Mouse (Mus musculus): ENCODE results near the gene Podn. TPM values are rescaled to one million over a fixed set of nuclear protein-coding genes. Genes with fewer than 3 reads are reported as not detected.

The Podn gene
- polyA plus RNA-seq, 1 experiment from 2014 or later: 0.27 TPM

DNA sequence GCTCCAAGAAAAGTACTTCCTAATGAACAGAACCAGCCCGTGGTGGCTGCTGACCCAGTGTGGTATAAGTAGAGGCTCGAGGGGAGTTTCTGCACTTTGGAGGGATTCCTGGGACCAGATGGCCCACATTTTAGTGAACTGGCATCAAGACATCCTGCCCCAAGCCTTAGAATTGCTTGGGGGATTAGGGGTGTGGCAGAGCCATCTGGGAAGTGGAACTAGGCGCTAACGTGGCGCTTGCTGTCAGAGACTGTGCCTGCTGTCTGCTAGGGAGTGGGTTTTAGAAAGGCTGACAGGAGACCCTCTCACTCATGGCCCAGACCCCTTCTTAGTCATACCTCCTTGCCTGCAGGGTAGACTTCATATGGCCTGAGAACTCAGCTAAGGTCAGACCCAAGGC, 110.4 kb downstream of the Podn start:
- Histone ChIP-seq H3K27ac (no peak overlapping the region), H3K4me2 (no peak overlapping the region), H3K27me3 (peaks cover 7% of the 10 kb centered on the region; the same call in 1 of the 2 replicates), H3K36me3 (replicated peaks) (no peaks in the 10 kb centered on the region), H3K9ac (no peak overlapping the region), H3K4me3 (replicated peaks) (no peak overlapping the region), H3K4me1 (no peaks in the 10 kb centered on the region), H3K9me3 (no peaks in the 10 kb centered on the region)
- WGBS: 85% methylated on average over 5 of the region's 5 CpGs
- no peak for ATAC-seq (ENCODE audit: low FRiP score)

DNA sequence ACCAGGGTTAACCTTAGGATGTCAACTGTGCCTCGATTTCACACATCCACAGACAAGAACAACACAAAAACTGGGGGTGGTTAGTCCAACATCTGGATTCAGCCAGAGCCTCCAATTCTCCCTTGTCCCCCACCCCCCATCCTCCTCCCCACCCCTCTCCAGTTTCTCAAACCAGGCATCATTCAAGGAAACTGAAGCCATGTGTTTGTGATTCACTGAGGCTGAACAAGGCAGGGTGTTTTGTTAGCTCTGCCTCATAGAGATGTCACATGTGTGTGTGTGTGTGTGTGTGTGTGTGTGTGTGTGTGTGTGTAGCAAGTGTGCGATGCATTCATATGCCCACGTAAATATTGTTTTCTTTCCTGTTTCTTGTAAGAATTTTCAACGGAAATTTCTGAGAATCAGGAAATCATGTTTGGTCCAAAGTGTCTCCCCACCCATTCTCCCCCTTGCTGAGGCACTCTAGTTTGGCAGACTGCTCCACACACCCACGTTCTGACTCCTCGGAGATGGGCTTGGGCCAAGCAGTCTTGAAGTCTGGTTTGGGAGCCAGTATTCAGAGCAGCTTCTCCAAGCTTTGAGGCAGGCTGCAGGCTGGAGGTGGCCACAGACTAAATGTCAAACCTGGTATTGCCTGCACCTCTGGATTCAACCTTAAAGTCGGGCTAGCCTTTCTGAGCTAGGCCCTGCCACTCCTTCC, 111.8 kb downstream of the Podn start:
- Histone ChIP-seq H3K4me1 (no peaks in the 10 kb centered on the region), H3K4me2 (no peak overlapping the region), H3K27me3 (no peaks in the 10 kb centered on the region), H3K36me3 (replicated peaks) (no peaks in the 10 kb centered on the region), H3K9ac (no peak overlapping the region), H3K27ac (no peak overlapping the region), H3K9me3 (no peaks in the 10 kb centered on the region), H3K4me3 (replicated peaks) (no peak overlapping the region)
- 84% methylated on average over 7 of the region's 7 CpGs for WGBS
- ATAC-seq (ENCODE audit: low FRiP score): no peak

DNA sequence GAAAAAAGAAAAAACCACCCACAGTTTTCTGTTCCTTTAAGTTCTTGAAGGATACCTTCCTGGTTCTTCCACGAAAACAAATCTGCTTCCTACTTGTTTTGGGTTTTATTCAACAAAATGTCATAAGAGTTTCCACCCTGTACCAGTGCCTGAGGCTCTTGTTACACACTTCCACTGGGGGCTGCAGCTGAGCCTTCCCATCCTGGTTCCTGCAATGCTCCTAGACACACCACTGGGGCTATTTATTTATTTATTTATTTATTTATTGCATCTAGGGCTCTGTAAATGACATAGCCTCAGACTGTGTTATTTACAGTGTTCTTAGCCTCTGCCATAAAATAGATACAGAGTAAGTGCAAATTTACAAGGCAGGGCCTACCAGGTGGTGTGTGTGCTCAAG, 112.5 kb downstream of the Podn start:
- Histone ChIP-seq H3K4me1 (no peaks in the 10 kb centered on the region), H3K9ac (no peak overlapping the region), H3K36me3 (replicated peaks) (no peaks in the 10 kb centered on the region), H3K4me2 (no peak overlapping the region), H3K9me3 (no peaks in the 10 kb centered on the region), H3K27me3 (no peaks in the 10 kb centered on the region), H3K27ac (no peak overlapping the region), H3K4me3 (replicated peaks) (no peak overlapping the region)
- no peak for ATAC-seq (ENCODE audit: low FRiP score)
- WGBS: 87% methylated on average over 1 of the region's 1 CpGs

DNA sequence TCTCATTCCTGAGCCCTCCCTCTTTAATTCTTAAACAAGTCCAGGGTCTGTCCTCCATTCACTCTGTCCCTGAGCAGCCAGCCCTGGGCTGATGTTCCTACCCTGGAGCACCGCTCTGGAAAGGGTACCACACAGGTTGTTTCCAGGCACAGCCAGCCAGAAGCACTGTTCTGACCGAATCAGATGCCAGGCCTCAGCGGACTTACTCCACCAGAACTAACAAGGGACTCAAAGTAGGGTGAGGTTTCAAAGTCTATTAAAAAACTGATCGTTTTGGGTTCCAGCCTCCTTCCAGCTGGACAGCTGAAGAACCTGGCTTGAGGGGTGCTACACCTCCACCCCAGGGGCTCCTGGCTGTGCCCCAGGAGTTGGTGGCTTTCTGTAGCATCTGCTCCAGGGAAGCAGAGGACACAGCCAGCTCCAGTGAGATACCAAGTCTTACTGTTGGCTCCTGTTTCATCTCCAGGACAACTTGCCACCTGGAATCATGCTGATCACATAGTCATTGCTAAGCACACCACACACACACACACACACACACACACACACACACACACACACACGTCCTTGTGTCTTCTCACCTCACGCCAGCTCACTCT, 116.1 kb downstream of the Podn start:
- no peak overlapping the region for H3K27ac ChIP-seq
- 74% methylated on average over 6 of the region's 6 CpGs for WGBS

DNA sequence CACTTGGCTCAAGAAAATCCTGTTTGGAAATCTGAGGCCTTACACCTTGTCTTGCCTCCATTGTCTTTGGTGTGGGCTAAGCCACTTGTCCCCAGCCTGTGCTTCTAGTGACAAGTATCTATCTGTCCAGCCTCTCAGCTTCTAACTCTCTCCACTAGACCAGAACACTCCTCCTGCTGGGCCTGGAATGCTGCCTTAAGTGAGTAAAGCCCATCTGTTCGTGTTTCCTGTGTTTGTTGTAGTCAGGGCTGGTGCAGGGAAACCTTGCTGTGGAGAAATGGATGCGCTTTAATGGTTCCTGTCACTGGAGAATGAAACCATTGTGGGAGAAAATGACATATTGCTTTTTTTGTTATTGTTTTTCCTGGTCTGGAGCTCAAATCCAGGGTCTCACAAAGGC, 116.7 kb downstream of the Podn start:
- H3K27me3 ChIP-seq: no peaks in the 10 kb centered on the region
- H3K4me1 ChIP-seq: no peaks in the 10 kb centered on the region
- no peak overlapping the region for H3K4me3 ChIP-seq (replicated peaks)
- H3K36me3 ChIP-seq (replicated peaks): no peaks in the 10 kb centered on the region
- H3K27ac ChIP-seq: no peak overlapping the region
- no peak overlapping the region for H3K4me2 ChIP-seq
- H3K9me3 ChIP-seq: no peaks in the 10 kb centered on the region
- no peak overlapping the region for H3K9ac ChIP-seq
- ATAC-seq (ENCODE audit: low FRiP score): no peak
- WGBS: 40% methylated on average over 2 of the region's 2 CpGs

More for the DNA sequence above, 116.1 kb downstream of the Podn start:
- Histone ChIP-seq H3K4me1 (no peaks in the 10 kb centered on the region), H3K36me3 (replicated peaks) (no peaks in the 10 kb centered on the region), H3K4me2 (no peak overlapping the region), H3K27me3 (no peaks in the 10 kb centered on the region), H3K4me3 (replicated peaks) (no peak overlapping the region), H3K9me3 (no peaks in the 10 kb centered on the region), H3K9ac (no peak overlapping the region)
- no peak for ATAC-seq (ENCODE audit: low FRiP score)

DNA sequence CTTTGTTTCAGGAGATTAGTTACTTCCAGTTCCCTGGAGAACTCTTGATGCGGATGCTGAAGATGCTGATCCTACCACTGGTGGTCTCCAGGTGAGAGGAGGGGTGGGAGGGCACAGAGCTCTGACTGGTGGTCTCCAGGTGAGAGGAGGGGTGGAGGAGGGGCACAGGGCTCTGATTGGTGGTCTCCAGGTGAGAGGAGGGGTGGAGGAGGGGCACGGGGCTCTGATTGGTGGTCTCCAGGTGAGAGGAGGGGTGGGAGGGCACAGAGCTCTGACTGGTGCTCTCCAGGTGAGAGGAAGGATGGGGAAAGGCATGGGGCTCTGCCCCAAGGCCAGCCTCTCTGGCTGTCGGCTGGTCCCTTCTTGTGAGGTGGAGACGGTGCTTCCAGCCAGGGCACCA, 118.7 kb downstream of the Podn start:
- 55% methylated on average over 4 of the region's 4 CpGs for WGBS
- Histone ChIP-seq H3K27me3 (no peaks in the 10 kb centered on the region), H3K9ac (no peak overlapping the region), H3K4me3 (replicated peaks) (no peak overlapping the region), H3K4me2 (no peak overlapping the region), H3K4me1 (no peaks in the 10 kb centered on the region), H3K36me3 (replicated peaks) (no peaks in the 10 kb centered on the region), H3K27ac (no peak overlapping the region), H3K9me3 (no peaks in the 10 kb centered on the region)
- ATAC-seq (ENCODE audit: low FRiP score): no peak

DNA sequence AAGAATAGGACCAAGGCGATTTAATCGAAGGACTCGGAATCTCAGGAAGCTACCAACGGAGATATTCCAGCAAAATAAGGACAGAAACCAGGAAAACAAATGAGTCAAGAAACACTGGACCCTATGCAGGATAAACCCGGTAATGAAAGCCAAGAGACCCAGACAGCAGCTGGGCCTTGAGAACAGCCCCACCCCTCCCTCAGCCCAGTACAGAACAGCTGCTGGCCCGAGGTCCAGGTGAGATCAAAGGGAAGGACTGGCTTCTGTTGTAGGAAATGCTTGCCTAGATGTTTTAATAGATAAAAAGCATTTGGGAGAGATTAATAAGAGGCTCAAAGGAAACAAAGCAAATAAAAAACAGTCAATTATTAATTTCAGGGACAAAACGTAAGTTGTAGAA, 121.2 kb downstream of the Podn start:
- ATAC-seq (ENCODE audit: low FRiP score): no peak
- Histone ChIP-seq H3K27ac (no peak overlapping the region), H3K9ac (no peak overlapping the region), H3K9me3 (no peaks in the 10 kb centered on the region), H3K27me3 (no peaks in the 10 kb centered on the region), H3K4me3 (replicated peaks) (no peak overlapping the region), H3K4me2 (no peak overlapping the region), H3K36me3 (replicated peaks) (no peaks in the 10 kb centered on the region), H3K4me1 (no peaks in the 10 kb centered on the region)
- 78% methylated on average over 7 of the region's 7 CpGs for WGBS

DNA sequence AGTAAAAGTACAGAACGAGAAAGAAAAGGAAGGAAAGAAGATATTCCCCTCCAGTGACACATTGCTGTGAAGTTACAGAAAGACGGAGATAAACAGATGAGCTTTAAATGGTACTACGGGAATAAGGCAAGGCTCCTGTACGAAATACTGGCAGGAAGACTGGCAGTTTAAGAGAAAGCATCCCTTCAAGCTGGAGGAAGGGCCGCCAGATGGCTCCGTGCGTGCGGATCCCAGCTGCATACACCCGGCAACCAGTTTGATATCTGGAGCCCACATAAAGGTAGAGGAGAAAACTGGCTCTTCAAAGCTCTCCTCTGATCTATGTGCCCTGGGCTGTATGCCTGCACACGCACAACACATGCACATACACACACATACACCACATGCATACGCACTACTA, 121.7 kb downstream of the Podn start:
- no peaks in the 10 kb centered on the region for H3K4me1 ChIP-seq
- H3K27me3 ChIP-seq: no peaks in the 10 kb centered on the region
- no peak for ATAC-seq (ENCODE audit: low FRiP score)
- WGBS: 87% methylated on average over 11 of the region's 11 CpGs
- no peak overlapping the region for H3K9ac ChIP-seq
- H3K27ac ChIP-seq: no peak overlapping the region
- no peaks in the 10 kb centered on the region for H3K9me3 ChIP-seq
- H3K4me3 ChIP-seq (replicated peaks): no peak overlapping the region
- no peaks in the 10 kb centered on the region for H3K36me3 ChIP-seq (replicated peaks)
- no peak overlapping the region for H3K4me2 ChIP-seq

DNA sequence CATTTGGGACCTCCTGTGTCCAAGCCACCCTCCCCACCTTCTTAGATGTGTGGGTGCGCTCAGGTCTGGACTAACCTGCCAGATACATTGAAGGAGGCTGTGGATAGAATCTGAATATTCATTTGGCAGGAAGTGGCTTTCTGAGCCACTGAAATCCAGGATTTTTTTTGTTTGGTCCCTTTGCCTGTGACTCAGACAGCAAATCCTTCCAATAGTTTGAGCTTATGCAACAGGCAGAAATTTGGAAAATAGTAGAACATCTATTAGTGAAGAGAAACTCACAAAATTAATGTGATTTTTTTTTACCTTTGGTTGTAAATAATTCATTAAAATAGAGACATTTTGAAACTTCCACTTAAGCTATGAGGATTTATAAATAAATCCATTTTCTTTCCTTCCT, 125.1 kb downstream of the Podn start:
- Histone ChIP-seq H3K27ac (no peak overlapping the region), H3K9me3 (no peaks in the 10 kb centered on the region), H3K9ac (no peak overlapping the region), H3K27me3 (no peaks in the 10 kb centered on the region), H3K4me2 (no peak overlapping the region), H3K4me3 (replicated peaks) (no peak overlapping the region), H3K4me1 (no peaks in the 10 kb centered on the region), H3K36me3 (replicated peaks) (no peaks in the 10 kb centered on the region)
- ATAC-seq (ENCODE audit: low FRiP score): no peak
- 86% methylated on average over 1 of the region's 1 CpGs for WGBS

DNA sequence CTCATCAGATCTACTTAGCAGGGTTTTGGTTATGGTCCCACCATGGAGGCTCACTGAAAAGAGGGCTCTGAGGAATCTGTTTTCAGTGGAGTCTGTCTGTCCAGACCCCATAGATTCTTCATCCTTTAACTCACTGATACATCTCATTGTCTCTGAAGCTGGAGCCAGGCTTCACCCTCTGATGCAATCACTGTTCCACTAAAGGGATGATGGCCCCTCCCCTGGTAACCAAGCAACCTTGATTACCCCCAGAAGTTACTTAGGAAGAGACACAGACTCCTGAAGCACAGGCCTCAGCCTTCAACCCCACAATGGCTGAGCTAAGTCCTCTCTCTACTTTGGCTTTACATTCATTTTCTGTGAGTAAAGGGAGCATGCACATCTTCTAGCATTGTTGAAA, 126.5 kb downstream of the Podn start:
- Histone ChIP-seq H3K4me3 (replicated peaks) (no peak overlapping the region), H3K36me3 (replicated peaks) (no peaks in the 10 kb centered on the region), H3K27ac (no peak overlapping the region), H3K9me3 (no peaks in the 10 kb centered on the region), H3K9ac (no peak overlapping the region), H3K27me3 (no peaks in the 10 kb centered on the region), H3K4me2 (no peak overlapping the region), H3K4me1 (no peaks in the 10 kb centered on the region)
- no peak for ATAC-seq (ENCODE audit: low FRiP score)

DNA sequence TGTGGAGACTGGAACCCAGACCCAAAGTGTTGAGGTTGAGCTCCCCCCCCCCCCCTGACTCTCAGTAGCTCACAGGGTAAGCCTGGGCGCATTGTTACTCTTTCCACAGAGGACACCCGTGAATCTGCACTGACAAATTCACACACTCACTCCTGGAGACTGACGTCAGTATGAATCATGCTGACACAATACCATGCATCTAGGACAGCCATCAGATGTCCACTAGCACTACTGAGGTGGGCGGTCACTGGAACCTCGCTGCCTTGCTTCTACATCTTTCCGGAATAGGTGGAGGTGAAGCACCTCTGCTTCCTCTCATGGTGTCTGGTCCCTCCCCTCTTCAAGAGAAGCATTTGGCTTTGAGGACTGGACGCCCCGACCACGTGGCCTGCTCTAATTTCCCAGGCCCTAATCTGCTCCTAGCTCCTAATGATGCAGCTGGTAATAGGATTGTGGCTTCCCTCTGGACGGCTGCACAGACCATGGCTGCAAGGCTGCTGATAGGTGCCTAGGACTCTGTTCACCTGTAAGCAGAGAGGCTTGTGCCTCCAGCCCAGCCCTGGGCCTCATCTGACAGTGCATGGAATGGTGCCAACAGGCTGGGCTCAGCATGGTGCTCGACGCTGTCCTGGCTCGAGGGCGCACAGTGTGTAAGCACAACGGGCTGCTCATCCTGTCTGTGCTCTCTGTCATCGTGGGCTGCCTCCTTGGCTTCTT, 128.1 kb downstream of the Podn start, which contains the start of gene Slc1a7:
Gene Slc1a7 (plus strand): TSS at position 367 of the 717 bp plus-strand sequence.
- Histone ChIP-seq H3K4me3 (replicated peaks) (no peak within 1 kb of the TSS), H3K4me1 (no peaks in the 10 kb centered on the region), H3K9ac (no peak within 1 kb of the TSS), H3K9me3 (no peaks in the 10 kb centered on the region), H3K27me3 (no peaks in the 10 kb centered on the region), H3K27ac (no peak within 1 kb of the TSS), H3K4me2 (no peak within 1 kb of the TSS), H3K36me3 (replicated peaks) (no peaks in the 10 kb centered on the region)
- 83% methylated on average over 16 of the region's 16 CpGs for WGBS
- ATAC-seq (ENCODE audit: low FRiP score): no peak

DNA sequence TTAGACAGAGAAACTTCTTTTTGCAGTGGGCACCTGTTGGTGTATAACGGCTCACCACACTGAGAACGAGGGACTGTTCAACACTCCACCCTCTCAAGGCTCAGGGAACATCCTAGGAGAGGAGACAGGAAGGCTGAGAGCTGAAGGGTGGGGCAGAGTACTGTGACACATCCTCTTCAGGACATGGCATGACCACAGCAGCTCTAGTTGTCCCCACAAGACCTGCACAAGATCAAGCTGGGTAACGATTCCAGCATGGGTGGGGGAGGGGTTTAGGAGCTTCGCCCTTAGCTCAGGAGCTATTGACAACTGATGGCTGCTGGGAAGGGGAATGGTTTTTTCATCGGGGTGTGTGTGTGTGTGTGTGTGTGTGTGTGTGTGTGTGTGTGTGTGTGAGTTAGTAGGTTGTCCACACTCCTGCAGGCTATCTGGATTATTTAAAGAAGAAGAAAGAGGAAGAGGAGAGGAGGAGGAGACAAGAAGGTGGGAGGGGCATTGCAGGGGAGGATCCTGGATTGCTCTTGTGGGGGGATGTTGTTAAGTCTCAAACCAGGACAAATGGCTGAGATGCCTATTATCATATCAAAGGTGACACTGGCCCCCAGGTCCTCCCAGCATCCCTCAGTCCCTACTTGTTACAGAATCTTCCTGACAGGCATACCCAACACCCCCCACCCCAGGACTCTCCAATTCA, 129.7 kb downstream of the Podn start:
- H3K9me3 ChIP-seq: no peaks in the 10 kb centered on the region
- H3K36me3 ChIP-seq (replicated peaks): no peaks in the 10 kb centered on the region
- no peaks in the 10 kb centered on the region for H3K27me3 ChIP-seq
- no peak overlapping the region for H3K4me2 ChIP-seq
- H3K4me1 ChIP-seq: peaks cover 12% of the 10 kb centered on the region
- WGBS: 51% methylated on average over 5 of the region's 5 CpGs
- no peak overlapping the region for H3K9ac ChIP-seq
- no peak overlapping the region for H3K4me3 ChIP-seq (replicated peaks)
- ATAC-seq (ENCODE audit: low FRiP score): no peak
- no peak overlapping the region for H3K27ac ChIP-seq

Data from forebrain, embryonic 12.5 days (tissue).